Mouse (Mus musculus) layer of hippocampus, postnatal 36 days (tissue): ENCODE results near the gene Capg. TPM values are rescaled to one million over a fixed set of nuclear protein-coding genes. Genes with fewer than 3 reads are reported as not detected.

Experiments used
- DNase-seq, 2 experiments: peaks; one replicate each; pipeline ENCODE4 v3.0.0; 2022
- total RNA-seq, 2 experiments: library from RNA; stranded (reverse); gene quantifications; 2 replicates each; pipeline ENCODE4 v1.2.3; 2021

The Capg gene
- total RNA-seq, result 1 to 10 TPM; 2.3 to 2.9 TPM

DNA sequence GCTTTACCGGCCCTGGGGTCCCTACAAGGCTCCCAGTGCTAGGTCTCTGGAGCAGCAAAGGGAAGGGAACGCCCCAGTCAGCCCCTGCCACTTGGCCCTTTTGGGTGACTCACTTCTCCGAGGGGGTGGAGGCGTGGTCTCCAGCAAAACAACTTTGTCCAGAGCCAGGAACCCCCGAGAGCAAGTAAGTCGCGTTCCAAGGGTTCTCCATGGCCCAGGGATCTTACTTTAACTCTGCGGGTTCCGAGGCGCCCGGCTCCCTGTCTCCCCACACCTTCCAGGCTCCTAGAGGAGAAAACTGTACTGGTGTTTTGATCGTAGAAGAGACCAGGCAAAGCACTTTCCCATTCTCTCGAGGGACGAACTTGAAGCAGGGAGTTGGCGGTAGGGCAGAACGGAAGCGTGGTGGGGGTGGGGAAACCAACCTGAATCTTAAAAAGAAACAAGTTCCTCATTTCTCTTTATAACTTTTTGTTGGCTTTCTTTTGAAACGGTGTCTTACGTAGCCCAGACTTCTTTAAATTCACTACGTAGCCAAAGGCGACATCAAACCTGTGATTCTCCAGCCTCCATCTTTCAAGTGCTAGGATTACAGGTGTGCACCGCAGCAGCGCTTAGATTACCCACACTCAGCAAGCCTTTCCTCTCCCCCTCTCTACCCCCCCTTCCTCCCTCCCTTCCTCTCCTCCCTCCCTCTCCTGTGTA lies at the start of gene Capg:
Gene Capg (plus strand): TSS at position 109 of the 705 bp plus-strand sequence.
- DNase-seq, result no peak

DNA sequence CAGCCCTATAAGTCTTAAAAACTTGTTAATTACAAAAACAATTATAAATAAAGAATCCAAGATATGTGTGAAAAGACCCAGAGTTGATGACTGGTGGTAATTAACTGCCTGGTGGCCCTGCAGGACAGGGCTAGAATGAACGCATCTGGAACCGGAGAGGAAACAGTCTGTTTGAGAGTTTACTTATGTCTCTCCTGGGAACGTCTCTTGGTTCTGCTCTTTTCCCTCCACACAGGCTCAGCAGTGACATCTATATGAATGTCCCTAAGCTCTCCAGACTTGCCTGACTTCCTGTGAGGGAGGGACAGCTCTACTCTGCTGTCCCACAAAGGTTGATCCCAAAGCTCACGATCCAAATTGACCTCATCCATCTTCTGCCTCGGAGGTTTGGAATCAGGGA lies 45.2 kb upstream of the Capg start:
- no peak for DNase-seq

DNA sequence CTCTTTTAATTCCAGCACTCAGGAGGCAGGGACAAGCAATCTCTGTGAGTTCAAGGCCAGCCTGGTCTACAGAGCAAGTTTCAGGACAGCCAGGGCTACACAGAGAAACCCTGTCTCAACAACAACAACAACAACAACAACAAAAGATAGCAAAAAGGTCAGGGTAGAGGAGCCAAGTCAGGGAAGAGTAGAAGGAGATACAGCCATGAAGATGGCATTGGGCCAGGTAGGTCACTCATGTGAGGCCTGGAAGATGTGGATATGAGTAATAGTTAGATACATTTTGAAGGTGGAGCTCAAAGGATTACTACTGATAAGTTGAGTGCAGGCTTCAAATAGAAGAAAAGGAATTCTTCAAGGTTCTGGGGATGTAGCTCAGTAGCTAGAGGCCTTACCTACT lies 40.9 kb upstream of the Capg start:
- DNase-seq, result no peak

DNA sequence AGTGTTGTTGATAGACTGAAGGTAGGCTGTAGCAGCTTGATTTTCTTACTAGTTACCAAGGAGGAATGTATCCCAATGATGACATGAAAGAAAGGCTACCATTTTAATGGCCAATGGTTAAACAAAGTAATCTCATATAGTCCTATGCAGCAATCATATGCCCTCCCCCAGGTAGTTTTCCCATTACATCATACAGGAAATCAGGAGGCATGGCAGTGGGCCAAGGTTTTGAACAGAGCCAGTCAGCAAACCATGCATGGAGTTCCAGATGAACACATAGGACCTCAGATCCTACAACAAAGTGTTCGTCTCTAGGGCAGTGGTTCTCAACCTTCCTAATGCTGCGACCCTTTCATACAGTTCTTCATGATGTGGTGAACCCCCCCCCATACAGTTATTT lies 40.3 kb upstream of the Capg start:
- DNase-seq, result no peak

DNA sequence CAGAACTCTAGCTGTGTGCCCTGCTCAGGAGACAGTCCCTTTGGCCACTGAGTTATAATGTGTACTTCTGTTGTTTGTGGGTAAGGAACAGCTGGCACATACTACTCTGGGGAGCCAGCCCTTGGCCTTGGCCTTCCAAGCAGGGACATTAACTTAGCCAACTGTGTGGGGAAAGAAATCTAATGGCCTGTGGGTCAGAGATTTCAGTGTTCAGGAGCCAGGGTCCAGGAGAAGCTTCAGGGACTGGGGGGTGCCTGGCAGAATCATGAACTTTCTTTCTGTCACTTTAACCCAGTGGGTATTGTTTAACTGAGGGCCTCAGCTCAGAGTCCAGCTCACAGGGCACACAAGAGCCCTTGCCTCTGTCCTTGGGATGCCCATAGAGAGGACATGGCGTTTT lies 38.1 kb upstream of the Capg start:
- DNase-seq, result no peak

DNA sequence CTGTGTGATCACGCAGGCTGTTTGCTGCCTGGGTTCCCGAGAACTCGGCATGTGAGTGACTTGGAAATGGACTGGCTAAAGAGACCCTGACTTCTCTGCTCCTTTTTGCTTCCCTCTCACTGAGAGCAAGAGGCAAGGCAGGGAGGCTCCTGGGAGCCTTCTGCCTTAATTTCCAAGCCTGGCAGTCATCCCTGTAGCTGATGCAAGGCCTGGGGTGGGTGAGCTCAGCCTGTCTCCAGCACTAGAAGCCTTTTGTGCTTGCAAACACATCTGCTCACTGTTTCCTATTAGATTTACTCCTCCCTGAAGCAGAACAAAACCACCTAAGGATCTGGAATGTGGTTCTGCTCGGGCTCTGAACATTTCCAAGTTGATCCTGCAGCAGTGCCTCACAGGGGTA lies 35.6 kb upstream of the Capg start:
- DNase-seq, result no peak

DNA sequence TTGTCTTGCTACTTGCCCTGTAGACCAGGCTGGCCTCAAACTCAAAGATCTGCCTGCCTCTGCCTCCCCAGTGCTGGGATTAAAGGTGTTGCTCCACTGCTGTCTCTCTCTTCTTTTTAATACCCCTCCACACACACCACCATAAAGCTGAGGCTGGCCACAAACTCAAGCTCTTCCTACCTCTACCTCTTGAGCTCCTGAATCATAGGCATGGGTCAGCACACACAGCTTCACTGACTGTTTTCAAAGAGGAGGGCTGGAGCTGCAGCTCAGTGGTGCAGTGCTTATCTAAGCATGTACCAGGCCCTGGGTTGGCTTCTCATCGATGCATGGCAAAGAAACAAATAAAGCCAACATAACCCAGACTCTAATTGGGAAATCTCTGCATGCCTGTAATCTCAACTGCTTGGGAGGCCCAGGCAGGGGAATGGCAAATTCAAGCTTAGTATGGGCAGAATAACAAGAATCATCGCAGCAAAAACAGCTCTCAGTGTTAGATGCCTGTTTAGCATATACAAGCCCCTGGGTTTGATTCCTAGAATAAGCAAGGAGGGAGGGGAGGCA lies 34.2 kb upstream of the Capg start:
- DNase-seq, result no peak

DNA sequence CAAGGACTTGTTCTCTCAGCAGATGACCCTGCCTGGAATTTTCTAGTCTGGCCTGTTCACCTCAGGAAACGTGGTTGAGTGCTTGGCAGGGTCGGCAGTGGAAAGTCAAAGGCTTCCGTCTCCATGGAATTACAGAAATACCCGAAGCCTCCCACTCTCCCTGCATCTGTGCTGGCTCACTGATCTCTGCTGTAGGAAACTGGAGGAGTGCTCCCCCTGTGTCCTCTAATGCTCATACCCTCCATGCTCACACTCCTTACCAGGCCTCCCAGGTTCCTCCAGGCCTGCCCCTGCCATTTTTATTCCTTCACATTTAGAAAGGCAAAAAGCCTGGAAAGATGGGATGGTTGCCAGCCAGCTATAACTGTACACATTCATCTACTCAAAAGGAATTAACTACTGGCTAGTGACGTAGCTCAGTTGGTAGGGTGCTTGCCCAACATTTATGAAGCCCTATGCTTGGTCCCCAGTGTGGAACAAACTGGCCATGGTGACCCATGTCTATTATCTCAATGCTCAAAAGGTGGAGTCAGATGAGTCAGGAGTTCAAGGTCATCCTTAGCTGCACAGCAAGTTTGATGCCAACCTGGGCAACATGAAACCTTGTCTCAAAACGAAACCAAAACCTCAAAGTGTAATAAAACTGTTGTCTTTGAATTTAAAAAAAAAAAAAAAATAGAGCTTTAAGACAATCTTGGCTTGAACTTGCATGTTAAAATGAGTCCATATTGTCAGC lies 33.3 kb upstream of the Capg start:
- DNase-seq, result no peak

DNA sequence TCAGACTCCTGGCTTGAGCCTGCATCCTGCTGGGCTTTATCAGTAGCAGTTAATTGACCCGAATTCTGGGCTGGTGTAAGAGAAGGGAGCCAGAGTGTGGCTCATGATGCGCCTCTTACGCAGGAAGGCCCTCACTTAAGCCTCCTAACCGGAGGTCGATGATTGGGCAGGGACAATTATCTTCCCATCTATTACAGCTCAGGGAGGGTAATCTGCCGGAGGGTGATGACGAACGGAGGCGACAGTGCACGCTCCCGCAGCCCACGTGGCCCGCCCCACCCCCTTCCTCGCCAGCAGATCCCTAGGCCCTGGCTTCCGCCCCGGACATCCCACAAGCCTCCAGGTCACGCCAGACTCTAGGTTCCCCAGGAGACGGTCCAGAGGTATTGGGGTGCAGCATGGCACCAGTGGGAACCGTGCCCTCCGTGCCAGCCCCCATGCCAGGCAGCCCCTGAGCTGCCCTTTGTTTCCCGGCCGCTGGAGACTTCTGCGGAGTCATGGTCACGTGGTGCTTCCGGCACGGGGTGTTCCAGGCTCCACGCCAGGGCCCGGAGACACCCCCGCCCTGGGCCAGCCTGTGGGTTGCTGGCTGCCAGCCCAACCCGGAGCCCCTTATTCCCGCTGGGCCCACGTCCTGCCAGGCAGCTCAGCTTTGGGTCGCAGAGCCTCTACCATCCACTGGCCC lies 31.7 kb upstream of the Capg start:
- peak; percentile 92 for DNase-seq

DNA sequence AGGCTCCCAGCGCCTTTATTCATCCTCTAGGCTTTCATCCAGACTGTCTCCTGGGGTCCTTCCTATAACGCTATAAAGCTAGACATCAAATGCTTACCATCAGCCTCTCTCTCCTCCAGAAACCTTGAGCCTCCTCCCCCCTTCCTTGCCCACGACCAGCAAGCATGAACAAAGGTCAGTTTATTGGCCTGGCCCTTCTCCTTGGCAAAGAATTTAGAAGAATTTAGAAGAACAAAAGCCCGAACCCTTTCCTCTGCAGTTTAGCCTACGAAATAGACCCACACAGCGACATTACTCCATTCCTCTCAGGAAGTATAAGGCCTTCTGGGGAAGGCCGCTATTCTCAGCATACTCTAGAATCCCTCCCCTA lies 31.1 kb upstream of the Capg start:
- DNase-seq, result no peak

DNA sequence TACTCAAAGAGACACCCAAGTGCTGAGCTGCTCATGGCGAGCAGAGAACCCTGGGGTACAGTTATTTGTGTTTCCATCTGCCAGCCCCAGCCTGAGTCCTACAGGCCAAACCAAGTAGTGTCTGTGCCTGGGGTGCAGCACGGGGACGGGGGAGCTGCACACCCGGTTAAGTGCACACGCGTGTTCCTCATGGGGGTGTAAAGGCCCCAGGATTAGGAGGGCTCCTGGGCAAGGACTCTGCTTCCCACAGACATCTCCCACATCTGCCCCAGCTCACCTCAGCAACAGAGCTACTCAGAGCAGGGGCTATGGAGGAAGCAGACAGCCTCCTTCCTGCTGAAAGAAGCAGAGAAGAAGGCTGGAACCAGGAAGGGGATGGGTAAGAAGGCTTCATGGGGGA lies 28.5 kb upstream of the Capg start:
- DNase-seq, result no peak

DNA sequence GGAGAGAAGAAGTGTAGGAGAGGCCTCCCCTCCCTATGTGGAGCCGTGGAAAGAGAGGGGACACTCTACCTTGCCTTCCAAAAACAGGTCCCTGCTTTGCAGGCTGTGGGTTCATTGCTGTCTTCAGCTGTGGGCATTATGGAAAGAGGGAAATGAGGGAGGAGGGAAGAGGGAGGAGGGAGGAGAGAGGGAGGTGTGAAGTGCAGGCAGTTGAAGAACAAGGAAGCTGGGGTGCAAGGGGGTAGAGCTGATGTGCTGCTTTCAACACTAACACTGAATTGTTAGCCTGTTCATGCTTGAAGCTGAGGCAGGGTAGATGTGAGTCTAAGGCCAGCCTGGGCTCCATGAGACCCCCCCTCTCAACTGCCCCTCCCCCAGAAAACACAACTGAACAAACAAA lies 25.3 kb upstream of the Capg start:
- DNase-seq, result no peak

DNA sequence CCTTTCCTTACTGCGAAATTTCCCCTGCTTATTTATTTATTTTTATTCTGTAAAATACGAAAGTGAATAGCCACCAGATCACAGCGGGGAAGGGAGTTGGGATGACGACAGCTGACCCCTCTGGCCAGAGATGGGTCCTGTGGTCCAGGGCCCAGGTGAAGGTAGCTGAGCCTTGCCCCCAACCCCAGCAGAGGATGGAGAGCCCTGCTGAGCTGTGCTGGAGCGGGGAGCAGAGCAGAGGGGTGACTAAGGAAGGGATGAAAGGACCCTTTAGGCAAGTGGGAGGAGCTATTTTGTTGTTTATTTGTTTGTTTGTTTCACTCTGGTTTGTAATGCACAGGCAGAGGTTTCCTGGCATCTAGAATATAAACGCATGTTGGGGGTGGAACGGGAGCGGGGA lies 24.9 kb upstream of the Capg start:
- no peak for DNase-seq

DNA sequence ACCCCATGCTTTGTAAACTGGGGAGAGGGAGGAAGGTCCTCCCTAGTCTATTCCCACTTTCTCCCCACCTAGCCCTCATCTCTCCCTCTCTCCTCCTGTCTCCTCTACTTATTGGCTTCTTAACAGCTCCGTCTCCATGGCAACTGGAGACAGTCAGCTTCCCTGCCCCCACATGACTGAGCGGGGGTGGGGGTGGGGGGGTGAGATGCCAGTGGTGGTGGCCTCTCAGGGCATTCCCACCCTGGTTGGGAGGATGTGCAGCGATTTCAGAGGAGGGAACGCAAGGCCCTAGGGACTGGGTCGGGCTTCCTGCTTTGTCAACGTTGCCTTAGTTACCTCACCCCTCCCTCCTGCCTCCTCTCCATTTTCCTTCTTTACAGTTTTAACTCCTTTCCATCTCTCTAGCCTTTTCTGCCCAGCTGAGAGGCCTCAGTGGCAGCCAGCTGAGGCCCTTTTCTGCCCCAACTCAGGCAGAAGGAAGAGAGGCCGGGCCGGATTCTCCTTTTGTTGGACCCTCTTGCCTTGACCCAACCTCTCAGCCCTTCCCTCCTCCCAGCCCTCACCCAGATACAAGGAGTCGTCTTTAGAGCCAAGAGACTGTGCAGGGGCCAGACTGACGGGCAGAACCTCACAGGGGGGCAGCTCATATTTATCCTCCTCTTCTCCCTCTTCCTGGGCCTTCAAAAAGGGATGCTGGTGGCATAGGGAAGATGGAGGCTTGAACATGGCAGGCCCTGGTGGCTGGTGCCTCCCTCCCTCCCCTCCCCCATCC lies 24.1 kb upstream of the Capg start:
- DNase-seq, result no peak

DNA sequence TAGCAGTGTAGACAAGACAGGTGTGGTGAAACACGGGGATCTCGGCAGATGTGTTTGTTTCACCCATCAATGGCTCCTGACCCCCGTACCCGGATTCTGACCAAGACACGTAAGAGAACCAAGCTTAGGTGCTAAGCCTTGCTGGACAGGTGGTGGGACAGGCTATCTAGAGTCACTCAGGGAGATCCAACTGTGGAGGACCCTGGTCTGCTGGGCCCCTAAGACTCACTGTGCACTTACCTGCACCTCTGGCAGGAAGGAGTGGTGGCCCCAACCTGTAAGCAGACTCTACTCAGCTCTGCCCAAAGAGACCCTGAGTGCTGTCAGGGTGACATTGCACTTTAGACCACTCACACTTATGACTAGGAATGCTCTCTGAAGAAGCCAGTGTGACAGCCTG lies 23.3 kb upstream of the Capg start:
- DNase-seq, result no peak

DNA sequence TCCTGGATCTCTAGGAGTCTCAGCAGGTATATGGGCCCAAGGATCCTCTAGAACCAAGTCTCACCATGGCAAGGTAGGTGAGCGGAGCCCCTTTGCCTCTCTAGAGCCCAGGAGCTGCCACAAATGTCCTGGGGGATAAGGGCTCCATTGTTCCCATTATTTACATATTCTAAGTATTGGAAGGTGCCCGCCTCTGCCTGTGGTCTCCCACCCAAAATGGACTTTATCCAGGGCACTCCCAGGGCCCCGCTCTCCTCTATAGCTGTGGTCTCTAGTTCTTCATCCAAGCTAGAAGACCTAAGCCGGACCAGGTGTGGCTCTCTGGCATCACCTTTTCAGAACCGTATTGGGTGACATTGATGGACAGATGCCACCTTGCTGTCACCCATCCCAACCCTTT lies 22.6 kb upstream of the Capg start, which contains the start of gene Sh2d6:
Gene Sh2d6 (minus strand): TSS at position 101 of the 400 bp plus-strand sequence.
- DNase-seq, result no peak

DNA sequence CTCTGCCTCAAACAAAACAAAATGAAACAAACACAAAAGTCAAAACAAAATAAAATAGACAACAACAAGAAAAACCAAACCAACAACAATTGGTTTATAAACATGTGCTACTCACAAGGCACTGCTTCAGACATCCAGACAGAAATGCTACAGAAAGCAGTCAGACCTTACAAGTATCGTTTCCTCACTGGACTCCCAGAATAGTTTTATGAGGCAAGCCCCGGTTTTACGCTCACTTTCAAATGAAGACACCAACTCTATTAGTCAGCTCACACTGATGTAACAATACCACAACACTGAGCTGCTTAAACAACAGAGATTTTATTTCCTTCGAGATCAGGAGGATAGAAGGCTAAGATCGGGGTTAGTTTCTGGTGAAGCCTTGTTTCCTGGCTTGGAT lies 21.9 kb upstream of the Capg start:
- DNase-seq, result no peak

DNA sequence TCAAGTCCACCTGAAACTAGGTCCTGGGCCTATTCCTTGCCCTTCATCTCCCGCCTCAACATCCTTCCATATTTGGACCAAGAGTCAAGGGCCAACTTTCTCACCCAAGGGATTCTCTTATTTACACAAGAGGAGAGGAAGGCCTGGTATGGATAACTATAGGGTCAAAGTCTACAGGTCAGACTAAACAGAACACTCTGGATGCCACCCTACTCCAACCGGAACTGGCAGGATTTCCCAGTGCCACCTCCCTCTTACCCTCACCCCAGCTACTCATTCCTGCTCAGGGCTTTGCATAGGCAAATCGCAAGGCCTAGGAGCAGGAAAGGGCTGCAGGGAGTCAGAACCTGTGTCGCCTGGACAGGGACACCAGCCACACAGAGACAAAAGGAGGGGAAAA lies 21.0 kb upstream of the Capg start:
- DNase-seq, result no peak

DNA sequence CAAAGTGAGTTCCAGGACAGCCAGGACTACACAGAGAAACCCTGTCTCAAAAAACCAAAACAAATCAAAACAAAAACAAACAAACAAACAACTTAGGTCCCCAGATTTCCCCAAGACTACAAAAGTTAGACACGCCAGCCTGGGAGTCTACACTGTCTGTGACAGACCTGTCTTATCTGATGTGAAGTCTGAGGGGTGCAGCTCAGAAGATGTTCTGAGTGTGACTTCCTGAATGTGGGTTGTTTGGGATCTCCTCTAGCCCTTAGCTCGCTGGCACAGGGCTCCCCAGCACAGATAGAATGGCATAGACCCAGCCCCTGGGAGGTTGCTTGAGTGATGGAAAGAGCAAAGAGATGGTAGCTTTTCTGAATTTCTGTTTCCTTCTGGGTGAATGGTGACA lies 20.0 kb upstream of the Capg start:
- no peak for DNase-seq

DNA sequence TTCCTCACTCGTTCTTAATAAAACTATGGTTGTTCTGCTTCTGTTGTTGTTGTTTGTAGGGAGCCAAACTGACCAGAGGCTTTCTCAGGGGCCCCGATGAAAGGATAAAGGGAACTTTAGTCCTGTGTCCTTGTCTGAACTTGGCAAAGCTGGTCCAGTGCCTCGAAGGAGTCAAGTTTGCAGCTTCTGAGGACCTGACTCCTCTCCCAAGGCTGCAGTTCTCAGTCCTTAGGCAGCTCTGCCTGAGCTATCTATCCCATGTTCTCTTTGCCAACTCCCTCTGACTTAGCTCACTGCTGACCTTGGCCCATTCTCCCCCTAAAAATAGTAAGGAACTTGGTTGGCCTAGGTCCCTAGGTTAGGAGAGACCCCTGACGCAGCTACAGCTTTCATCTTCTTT lies 17.1 kb upstream of the Capg start:
- no peak for DNase-seq

DNA sequence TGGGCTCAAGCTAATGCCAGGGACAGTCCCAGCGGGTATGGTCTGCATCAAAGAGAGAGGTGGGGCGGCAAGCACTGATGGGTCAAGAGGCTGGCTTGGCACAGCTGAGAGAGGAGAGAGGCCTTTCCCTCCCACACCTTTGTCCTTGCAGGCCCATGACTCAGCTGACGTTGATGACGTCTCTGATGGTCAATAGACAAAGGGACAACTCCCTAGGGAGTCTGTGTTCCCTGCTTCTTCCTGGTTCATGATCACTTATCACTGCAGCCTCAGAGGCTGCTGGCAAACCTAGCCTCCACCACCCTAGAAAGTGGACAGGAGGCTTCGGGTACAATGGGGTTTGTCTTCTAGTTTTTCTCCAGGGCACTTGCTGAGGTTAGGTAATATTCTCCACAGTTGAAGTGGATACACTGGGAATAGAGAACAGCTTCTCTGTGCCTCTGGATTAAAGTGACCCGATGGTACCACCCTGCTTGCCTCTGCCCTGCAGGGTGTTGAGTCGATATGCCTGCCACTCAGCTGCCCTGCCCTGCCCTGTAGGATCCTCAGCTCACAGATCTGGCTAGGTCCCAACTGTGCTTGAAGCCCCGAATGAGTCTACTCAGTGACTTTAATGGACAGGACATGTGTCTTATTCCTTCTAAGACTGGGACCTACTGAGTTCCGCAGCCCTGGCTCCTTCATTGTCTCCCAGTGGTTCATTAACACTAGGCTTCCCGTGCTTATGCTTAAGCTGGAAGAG lies 15.6 kb upstream of the Capg start:
- no peak for DNase-seq

DNA sequence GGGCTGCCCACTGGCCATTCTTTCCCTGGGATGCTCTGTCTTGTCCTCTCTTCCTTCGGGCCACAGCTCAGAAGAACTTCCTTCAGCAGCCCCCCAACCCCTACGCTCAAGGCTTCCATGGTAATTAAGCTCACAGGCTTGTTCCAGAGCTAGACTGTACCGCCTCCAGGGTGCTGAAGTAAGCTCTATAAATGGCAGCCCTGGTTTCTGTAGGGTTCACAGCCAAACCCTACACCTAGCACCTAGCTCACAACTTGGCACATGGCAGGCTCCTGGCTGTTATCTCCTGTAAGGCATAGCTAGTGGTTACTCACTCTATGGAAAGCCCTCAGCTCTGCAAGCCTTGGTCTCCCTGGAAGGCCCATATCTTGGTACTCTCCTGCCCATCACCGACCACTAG lies 11.6 kb upstream of the Capg start:
- DNase-seq, result no peak
